Mouse (Mus musculus) heart, adult 9 months (tissue): ENCODE data around the gene Pdhb.

ENCODE experiments used
- DNase-seq, 2 experiments: peaks; one replicate each; pipeline ENCODE4 v3.0.0; 2022; ENCODE audit warnings: low spot score in 2 of 2

The Pdhb gene

DNA sequence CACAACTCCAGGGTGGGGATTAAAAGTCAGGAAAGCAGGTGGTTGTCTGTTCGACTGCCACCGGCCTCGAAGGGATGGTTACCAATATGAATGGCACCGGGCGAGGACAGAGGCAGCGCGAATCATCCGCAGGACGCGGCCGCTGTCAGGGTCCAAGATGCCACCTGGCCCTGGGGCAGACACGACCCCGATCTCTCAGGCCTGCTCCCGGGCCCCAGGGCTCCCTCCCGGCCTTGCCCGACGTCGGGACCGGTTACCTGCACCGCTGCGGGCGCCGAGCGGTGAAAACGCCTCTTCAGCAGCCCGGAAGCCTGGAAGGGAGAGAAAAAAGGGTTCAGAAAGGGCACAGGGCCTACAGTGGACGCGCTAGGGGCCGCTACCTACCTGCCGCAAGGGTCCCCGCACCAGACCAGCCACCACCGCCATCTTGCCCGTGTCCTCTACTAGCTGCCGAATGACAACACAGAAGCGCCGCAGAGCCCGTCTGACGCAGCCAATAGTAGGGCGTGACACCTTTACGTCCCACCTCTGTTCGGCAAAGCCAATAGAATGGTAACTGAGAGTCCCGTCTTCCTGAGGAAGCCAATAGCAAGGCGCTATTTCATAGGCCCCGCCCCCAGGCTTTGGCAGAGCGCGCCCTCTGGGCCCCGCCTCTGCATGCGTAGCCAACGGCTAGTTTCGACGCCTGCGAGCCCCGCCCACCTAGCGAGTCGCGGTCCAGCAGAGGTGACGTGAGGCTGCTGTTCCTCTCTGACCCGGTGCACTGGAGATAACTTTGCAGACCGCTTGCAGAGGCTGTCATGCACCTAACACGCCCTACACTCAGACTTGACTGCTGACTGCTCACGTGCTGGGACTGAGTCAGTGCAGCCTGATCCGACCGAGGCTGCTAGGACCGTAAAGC is at the start of gene Pdhb:
Pdhb (minus strand) TSS at position 519 of the 904 bp plus-strand sequence.
- DNase-seq, result peak; percentile 99 to 100

- DNase-seq, result no peak
Measured at GRCm38 (mm10) chr14:8222561-8222960, 49.7 kb upstream of the Pdhb start.

DNA sequence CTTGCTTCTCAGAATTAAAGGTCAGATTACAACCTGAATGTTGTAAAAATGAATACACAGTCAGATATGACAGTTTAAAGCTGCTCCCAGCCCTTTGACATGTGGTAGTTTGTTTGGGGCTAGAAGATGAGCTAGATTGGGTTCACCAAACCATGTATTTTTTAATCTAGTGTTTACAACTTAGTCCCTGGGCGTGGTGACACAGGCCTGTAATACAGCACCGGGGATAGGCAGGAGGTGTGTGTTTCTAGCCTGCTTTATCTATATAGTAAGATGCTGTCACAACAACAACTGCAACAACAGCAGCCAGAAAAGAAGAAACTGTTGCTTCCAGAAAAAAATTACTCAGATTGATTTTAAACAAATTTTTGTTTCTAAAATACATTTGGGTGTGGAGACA is 48.1 kb upstream of the Pdhb start:
- DNase-seq, result no peak

- DNase-seq, result no peak
Measured at GRCm38 (mm10) chr14:8220306-8220705, 47.5 kb upstream of the Pdhb start.

DNA sequence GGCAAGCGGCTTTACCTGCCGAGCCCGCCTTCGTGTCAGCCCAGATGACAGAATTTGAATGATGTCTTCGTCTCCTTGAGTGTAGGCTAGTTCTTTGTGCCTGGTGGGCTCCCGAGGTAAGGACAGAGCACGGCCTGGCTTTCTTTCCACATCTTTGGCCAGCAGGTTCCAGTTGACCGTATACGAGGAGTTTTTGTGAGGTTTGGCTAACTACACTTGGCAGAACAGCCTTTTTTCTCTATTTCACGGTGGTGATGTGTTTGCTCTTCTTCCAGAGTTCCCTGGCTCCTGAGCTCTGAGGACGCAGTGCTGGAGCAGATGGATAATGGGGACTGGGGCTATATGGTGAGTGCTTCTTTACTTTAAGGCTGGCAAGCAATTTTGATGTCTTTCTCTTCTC is 47.1 kb upstream of the Pdhb start:
- no peak for DNase-seq

DNA sequence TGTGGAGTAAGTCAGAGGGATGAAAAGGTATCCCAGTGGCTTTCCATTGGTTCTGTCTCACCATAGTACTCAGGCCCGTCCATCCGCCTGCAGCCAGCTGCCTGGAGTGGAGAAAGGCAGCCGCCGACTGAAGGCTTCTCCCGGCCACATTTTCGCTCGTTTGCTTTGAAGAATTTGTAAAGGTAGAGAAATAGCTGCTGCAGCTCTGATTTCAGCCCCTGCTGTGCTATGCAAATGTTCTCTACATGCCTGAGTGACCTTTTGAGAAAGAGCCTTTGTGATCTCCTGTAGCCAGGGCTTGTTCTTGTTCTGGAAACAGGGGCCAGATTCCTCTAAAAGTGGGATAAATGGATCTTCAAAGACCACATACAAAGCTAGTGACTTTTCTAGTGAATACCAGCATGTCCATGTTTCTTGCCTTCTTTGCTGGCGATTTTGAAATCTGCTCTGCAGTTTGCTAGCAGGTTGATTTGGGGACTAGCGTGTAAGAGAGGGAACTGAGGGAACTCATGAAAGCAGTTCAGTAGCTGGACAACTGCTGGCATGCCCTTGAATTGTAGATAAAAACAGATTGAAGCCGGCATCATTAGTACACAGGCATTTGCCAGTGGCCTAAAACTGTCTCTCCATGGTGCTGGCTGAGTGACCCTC is 46.0 kb upstream of the Pdhb start:
- DNase-seq, result no peak

DNA sequence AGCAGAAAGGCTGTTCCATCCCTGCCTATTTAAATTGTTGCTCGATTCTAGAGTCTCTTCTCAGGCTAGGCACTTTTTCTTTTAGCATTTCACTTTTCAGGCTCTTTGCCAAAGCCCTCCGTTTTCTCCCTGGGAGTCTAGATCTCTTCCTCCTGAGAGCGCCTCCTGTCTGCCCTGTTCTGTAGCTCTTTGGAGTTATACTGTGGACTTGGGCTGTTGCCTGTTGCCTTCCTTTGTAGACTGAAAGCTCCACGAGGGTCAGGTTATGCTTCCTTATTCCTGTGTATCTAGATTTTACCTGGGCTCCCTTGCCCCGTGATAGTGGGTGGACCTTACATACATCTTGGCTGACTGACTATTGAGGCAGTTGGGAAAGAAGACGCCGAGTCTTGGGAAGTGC is 45.4 kb upstream of the Pdhb start:
- no peak for DNase-seq

- DNase-seq, result no peak
Measured at GRCm38 (mm10) chr14:8216100-8216499, 43.3 kb upstream of the Pdhb start.

DNA sequence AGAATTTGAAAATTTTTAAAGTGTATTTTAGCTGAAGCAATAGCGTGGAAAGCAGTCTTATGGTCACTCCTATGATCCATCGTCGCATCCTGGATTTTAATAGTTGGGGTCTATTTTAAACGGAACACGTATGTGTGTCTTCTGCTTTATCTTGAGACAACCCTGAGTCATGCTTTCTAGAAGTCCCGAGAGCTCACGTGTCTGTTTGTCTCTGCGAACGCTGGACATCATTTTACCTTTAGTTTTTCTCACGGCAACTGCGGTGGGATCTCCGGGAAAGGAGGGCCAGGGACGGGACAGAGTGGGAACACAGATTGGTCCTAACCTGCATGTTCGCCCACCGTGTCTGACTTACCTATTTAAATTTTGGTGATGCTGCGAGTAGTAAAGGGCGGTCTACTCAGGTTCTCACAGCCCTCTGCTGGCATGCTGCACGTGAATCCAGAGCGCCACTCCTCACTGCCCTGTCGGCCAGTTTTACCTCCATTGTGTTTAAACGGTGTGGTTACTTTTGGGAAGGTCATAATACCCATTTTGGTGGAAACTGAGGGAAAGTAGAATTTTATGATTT is 42.5 kb upstream of the Pdhb start:
- DNase-seq, result no peak

DNA sequence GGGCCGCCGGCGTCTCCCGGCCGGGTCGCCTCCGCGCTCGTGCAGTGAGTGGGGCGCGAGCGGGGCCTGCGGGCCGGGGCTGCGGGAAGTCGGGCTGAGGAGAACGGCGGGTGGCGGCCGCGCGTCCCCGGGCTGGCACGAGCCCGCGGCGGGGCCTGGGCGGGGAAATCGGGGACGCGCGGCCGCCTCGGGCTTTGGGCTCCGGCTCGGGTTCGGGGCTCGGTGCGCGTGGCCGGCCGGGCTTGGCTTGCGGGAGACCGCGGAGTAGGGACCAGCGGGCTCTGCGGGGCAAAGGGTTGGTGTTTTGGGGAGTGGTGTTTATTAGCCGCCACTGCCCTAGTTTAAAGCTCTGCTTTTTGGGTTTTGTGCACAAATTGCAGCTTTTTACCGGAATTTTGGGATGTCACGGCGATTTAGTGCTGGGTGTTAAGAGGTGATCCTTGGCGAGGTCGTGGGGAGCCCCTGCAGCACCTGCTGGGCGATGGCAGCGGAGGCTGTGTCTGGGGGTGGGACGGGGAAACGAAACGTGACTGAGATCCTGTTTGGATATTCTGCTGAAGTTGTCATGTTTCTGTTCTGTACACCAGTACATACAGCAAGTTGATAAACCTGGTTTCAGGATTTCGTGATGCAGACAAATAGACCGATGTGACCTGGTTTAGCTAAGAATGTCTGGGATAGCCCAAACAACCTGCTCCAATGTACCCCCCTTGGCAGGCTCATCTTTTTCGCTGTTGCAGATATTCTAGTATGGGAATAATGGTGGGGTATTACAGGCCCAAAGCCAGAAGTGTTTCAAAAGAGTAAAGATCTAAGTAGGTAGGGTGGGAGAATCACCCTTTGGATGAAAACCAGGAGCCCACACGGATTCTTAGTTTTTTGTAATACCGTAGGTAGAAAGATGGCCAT is 41.7 kb upstream of the Pdhb start:
- DNase-seq, result peak; percentile 21 to 40

DNA sequence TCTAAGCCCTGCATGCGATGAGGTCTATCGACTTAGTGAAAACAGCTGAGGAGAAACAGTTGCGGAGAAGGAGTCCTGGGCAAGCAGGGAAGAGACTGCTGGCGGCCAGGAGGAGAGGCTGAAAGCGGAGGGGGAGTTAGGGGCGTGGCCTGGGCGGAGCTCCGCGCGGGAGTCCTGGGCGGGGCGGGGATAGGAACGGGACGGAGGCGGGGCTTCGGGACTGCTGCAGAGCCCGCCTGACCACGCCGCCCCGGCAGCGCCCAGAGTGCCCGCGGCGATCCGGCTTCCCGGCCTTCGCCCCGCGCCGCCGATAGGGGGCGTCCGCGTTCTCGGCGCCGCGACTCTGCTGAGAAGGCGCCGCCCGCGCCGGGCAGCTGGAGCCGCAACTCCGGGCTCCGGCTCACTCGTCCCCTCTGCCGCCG is 41.0 kb upstream of the Pdhb start, which contains the start of gene Kctd6:
Kctd6 (plus strand) TSS at position 338 of the 422 bp plus-strand sequence.
- DNase-seq, result peak; percentile 95 to 97

DNA sequence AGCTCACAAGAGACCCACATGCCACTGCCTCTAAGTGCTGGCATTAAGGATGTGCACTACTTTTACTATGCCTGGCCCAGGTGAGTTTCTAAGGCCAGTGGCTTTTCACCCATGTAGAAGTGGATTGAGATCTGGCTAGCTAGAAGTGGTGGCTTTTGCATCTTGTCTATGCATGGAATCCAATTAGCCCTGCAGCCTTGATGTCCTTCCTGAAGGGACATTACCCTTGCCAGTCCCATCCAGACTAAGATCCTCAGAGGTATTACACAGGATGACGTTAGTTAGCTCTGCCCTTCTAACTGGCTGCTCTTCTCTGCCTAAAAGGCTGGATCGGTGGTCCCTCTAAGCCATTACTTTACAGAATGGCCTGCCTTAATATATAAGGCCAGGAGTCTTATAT is 40.2 kb upstream of the Pdhb start:
- DNase-seq, result no peak

GRCm38 (mm10) chr14:8209896-8210295 is 37.1 kb upstream of the Pdhb start:
- DNase-seq, result no peak

- DNase-seq, result no peak
Measured at GRCm38 (mm10) chr14:8208876-8209275, 36.1 kb upstream of the Pdhb start.

- DNase-seq, result no peak
Measured at GRCm38 (mm10) chr14:8207543-8207942, 34.7 kb upstream of the Pdhb start.

DNA sequence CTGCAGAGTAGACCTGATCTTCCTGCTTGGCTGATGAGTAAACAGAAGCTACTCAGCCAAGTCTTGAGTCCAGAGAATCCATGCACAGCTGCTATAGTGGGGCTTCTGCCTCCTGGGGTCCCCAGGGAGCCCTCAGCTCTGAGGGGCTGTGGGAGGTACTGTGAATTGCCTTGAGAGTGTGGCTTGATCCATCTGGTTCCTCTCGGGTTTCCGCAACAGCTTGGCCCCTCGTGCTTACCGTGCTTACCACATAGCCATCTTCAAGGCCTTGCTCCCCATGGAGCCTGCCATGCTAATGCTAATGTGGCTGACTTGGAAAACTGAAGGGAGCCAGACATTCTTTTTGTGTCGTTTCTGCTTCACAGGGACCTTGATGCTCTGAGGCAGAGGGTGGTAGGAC is 34.3 kb upstream of the Pdhb start:
- no peak for DNase-seq

GRCm38 (mm10) chr14:8206179-8206910 is 33.5 kb upstream of the Pdhb start:
- no peak for DNase-seq

DNA sequence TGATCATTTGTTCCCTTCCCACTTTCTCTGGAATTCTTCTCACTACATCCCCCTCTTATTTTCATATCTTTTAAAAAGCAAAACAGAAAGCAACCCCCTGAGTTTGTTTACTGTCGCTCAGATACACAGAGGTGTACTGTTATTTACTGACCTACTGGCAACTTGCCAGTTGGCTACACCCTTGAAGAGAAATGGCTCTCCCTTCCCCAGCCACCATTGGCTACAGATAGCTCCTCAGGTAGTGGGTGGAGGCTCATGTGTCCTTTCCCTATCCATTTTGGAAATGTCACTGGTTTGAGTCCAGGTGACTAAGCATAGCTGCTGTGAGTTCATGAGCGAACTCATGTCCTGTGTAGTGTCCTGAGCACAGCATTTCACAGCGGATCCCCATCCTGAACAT is 28.9 kb upstream of the Pdhb start:
- DNase-seq, result no peak

GRCm38 (mm10) chr14:8200769-8201168 is 27.9 kb upstream of the Pdhb start:
- DNase-seq, result no peak

- no peak for DNase-seq
Measured at GRCm38 (mm10) chr14:8192727-8193126, 19.9 kb upstream of the Pdhb start.
